Mouse (Mus musculus): Measurements from ENCODE around the gene Cyp2s1. TPM values are rescaled to one million over a fixed set of nuclear protein-coding genes. Genes with fewer than 3 reads are reported as not detected.

Cyp2s1 gene
- polyA plus RNA-seq, 1 experiment from 2014 or later, result 1.9 TPM

DNA sequence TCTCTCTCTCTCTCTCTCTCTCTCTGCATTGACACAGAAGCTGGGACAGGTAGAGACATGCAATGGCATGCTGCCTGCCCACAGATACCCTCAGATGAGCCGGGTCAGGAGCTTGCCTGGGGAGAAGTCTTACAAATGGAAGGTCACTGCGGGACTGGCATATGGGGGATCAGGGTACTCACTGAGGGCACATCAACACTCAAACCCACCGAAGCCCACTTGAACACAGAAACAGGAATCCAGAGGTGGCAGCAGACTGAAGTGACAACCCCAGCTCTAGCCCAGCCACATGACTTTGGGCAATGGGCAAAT, 27.6 kb downstream of the Cyp2s1 start:
- 33% methylated on average over 3 of the region's 3 CpGs for WGBS
- DNase-seq (ENCODE audit: low spot score) (peak; percentile 37), ATAC-seq (ENCODE audit: insufficient number of reproducible peaks, low FRiP score, low TSS enrichment, low read depth) (no peak; the same call in 1 of the 2 replicates)
- Histone ChIP-seq H3K27ac (replicated peaks; ENCODE audit: low read depth, low read length) (no peak overlapping the region), H3K4me1 (ENCODE audit: control insufficient read depth, insufficient read depth, low read length) (0 out of 2 replicates have a peak, but pooled peaks cover 17% of the 10 kb centered on the region), H3K9me3 (ENCODE audit: control insufficient read depth, low read length) (no peaks in the 10 kb centered on the region), H3K27me3 (ENCODE audit: control insufficient read depth, insufficient read depth, low read length) (no peaks in the 10 kb centered on the region), H3K4me2 (ENCODE audit: low read depth, severe bottlenecking) (peak overlapping the region; percentile 90), H3K4me3 (ENCODE audit: low read depth, low read length) (peak overlapping the region; percentile 60; the same call in 1 of the 2 replicates), H3K36me3 (ENCODE audit: control insufficient read depth, insufficient read depth, low read length) (no peaks in the 10 kb centered on the region), H3K9ac (ENCODE audit: low read length) (peak overlapping the region; percentile 71; the same call in 1 of the 2 replicates)

DNA sequence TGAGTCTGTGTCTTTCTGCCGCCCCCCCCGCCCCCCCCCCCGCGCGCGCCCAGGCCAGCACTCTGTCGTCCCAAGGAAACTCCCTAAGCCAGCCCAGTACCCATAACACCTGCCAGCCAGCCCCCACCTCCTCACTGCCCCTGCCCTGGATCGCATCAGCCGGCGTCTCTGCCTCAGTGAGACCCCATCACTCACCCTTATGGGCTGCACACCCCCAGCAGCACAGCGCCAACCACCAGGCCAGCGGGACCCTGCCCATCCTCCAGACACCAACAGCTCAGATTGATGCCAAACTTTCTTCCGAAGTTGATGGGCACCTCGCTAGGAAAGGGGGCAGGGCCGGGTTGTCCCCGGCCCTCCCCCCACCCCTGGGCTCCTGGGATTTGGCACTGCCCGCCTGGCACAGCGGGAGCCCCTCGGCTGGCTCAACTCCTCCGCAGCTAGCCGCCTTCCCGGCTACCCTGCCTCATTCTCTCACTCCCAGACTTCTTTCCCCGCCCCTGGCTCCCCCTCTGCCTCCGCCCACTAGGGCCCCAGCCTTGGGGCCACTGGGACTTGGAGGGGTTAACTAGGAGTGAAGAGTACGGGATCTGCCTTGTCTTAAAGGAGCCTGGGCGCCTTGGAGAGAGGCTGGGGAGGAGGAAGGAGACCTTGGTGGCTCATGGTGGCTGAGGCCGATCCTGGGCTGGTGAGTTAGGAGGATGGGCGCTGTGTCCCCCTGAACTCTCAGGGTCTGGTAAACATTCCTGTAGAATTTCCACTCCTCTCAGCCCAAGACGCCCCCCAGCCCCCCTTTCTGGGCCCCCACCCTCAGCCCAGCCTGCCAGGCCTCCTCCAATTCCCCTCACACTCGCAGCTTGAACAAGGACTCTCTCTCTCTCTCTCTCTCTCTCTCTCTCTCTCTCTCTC, 28.2 kb downstream of the Cyp2s1 start, which contains the start of gene Axl:
TSS of gene Axl (minus strand) at position 486 of the 909 bp plus-strand sequence.
- Histone ChIP-seq H3K4me3 (ENCODE audit: low read depth, low read length) (peak within 1 kb of the TSS; percentile 60), H3K27ac (replicated peaks; ENCODE audit: low read depth, low read length) (peak within 1 kb of the TSS; percentile 36; the same call in 1 of the 2 replicates), H3K9me3 (ENCODE audit: control insufficient read depth, low read length) (no peaks in the 10 kb centered on the region), H3K9ac (ENCODE audit: low read length) (peak within 1 kb of the TSS; percentile 71), H3K27me3 (ENCODE audit: control insufficient read depth, insufficient read depth, low read length) (no peaks in the 10 kb centered on the region), H3K4me1 (ENCODE audit: control insufficient read depth, insufficient read depth, low read length) (0 out of 2 replicates have a peak, but pooled peaks cover 17% of the 10 kb centered on the region), H3K4me2 (ENCODE audit: low read depth, severe bottlenecking) (peak within 1 kb of the TSS; percentile 90), H3K36me3 (ENCODE audit: control insufficient read depth, insufficient read depth, low read length) (no peaks in the 10 kb centered on the region)
- peak; percentile 91 for ATAC-seq (ENCODE audit: insufficient number of reproducible peaks, low FRiP score, low TSS enrichment, low read depth)
- WGBS, result under 1% methylated on average over 26 of the region's 30 CpGs
- DNase-seq (ENCODE audit: low spot score), result peak; percentile 85

DNA sequence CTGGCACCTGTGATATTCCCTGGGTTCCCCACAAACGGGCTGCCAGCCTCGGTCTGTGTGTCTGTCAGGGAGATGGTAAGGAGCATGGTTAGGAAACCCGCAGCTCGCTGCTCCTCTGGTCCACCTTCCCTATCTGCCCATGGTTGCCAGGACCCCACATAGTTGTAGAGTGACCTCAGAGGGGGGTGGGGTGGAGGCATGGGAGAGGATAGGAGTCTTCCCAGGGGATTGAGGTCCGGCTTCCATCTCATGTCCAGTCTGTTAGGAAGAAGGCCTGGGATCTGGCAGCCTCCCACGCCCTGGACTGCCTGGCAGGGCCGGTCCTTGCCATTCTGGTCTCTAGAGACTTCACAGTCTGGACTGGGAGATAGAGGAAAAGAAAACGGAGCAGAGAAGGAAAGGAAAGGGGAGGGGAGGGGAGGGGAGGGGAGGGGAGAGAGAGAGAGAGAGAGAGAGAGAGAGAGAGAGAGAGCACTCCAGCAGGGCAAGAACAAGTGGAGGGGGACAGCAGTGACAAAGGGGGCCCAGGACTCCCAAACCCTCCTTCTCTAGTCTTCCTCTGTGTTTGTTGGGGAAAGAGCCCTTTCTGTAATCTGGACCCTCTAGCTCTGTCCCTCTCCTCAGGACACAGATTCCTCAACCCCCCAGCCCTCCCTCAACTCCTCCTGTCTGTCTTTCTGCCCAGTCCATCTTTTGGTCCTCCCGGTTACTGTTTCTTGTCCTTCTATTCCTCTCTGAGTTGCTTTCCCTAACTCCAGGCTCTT, 29.1 kb downstream of the Cyp2s1 start:
- no peaks in the 10 kb centered on the region for H3K9me3 ChIP-seq (ENCODE audit: control insufficient read depth, low read length)
- peaks cover 17% of the 10 kb centered on the region; the same call in 1 of the 2 replicates for H3K4me1 ChIP-seq (ENCODE audit: control insufficient read depth, insufficient read depth, low read length)
- H3K4me2 ChIP-seq (ENCODE audit: low read depth, severe bottlenecking), result peak overlapping the region; percentile 90
- H3K4me3 ChIP-seq (ENCODE audit: low read depth, low read length), result peak overlapping the region; percentile 60
- H3K9ac ChIP-seq (ENCODE audit: low read length), result peak overlapping the region; percentile 71; the same call in 1 of the 2 replicates
- ATAC-seq (ENCODE audit: insufficient number of reproducible peaks, low FRiP score, low TSS enrichment, low read depth) (0 out of 2 replicates have a peak, but pooled peaks have one; percentile 11), DNase-seq (ENCODE audit: low spot score) (no peak)
- H3K27me3 ChIP-seq (ENCODE audit: control insufficient read depth, insufficient read depth, low read length), result no peaks in the 10 kb centered on the region
- no peaks in the 10 kb centered on the region for H3K36me3 ChIP-seq (ENCODE audit: control insufficient read depth, insufficient read depth, low read length)
- 32% methylated on average over 9 of the region's 9 CpGs for WGBS
- no peak overlapping the region for H3K27ac ChIP-seq (replicated peaks; ENCODE audit: low read depth, low read length)

DNA sequence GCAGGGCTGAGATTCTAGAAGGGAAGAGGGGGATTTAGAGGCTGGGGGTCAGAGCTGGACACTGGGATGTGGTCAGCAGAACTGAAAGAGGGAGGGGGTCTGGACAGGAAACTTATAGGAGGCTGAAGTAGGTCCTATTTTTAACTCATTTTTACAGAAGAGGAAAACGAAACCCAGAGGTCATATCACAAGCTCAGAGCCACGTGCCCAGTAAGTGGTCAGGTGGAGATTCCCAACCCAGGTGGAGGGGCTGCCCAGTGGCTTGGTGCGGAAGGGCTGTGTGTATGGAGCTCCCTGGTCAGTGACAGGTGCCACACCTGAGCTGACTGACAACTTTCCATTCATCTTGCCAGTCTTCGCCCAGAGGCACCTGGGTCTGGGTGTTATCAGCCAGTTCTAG, 29.7 kb downstream of the Cyp2s1 start:
- H3K4me1 ChIP-seq (ENCODE audit: control insufficient read depth, insufficient read depth, low read length), result peaks cover 21% of the 10 kb centered on the region
- H3K4me3 ChIP-seq (ENCODE audit: low read depth, low read length), result no peak overlapping the region
- no peaks in the 10 kb centered on the region for H3K36me3 ChIP-seq (ENCODE audit: control insufficient read depth, insufficient read depth, low read length)
- H3K27ac ChIP-seq (replicated peaks; ENCODE audit: low read depth, low read length), result no peak overlapping the region
- WGBS, result 71% methylated on average over 4 of the region's 4 CpGs
- DNase-seq (ENCODE audit: low spot score) (no peak), ATAC-seq (ENCODE audit: insufficient number of reproducible peaks, low FRiP score, low TSS enrichment, low read depth) (no peak)
- no peaks in the 10 kb centered on the region for H3K27me3 ChIP-seq (ENCODE audit: control insufficient read depth, insufficient read depth, low read length)
- no peak overlapping the region for H3K9ac ChIP-seq (ENCODE audit: low read length)
- no peaks in the 10 kb centered on the region for H3K9me3 ChIP-seq (ENCODE audit: control insufficient read depth, low read length)
- peak overlapping the region; percentile 90; the same call in 1 of the 2 replicates for H3K4me2 ChIP-seq (ENCODE audit: low read depth, severe bottlenecking)

DNA sequence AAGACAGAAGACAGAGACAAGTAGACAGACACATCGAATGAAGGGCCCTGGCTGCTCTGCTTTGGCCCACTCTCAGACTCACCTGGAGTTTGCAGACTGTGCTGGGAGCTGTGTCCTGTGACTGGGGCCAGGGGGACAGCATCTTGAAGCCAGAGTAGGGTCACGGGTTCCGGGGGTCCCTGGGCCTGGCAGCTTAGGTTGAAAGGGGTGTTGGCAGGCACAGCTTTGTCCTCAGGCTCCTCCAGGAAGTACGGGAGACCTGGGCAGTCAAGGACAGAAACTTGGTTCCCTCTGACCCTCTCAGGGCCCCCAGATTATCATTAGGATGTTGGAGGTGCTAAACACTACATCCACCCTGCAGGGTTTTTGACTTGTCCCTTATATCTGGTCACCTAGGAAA, 31.0 kb downstream of the Cyp2s1 start:
- H3K27me3 ChIP-seq (ENCODE audit: control insufficient read depth, insufficient read depth, low read length), result no peaks in the 10 kb centered on the region
- no peaks in the 10 kb centered on the region for H3K36me3 ChIP-seq (ENCODE audit: control insufficient read depth, insufficient read depth, low read length)
- H3K4me1 ChIP-seq (ENCODE audit: control insufficient read depth, insufficient read depth, low read length), result peaks cover 29% of the 10 kb centered on the region
- DNase-seq (ENCODE audit: low spot score) (no peak), ATAC-seq (ENCODE audit: insufficient number of reproducible peaks, low FRiP score, low TSS enrichment, low read depth) (no peak)
- no peak overlapping the region for H3K27ac ChIP-seq (replicated peaks; ENCODE audit: low read depth, low read length)
- no peak overlapping the region for H3K4me2 ChIP-seq (ENCODE audit: low read depth, severe bottlenecking)
- WGBS, result 65% methylated on average over 4 of the region's 4 CpGs
- H3K4me3 ChIP-seq (ENCODE audit: low read depth, low read length), result no peak overlapping the region
- no peaks in the 10 kb centered on the region for H3K9me3 ChIP-seq (ENCODE audit: control insufficient read depth, low read length)
- H3K9ac ChIP-seq (ENCODE audit: low read length), result no peak overlapping the region

DNA sequence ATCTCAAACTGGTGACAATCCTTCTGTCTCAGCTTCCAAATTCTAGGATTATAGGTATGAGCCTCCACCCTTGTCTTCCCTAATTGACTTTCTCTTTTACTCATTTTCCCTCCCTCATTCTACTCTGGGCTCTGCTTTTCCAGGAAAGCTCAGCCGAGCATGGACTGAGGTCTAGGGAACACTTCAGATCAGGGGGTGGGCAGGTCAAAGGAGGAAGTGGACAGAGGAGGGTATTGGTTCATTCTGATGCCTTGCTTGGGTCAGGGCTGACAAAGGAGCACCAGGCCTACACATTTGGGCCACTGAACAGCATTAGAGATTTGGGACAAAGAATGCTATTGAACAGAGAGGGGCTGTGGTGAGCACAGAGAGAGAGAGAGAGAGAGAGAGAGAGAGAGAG, 31.9 kb downstream of the Cyp2s1 start:
- Histone ChIP-seq H3K9me3 (ENCODE audit: control insufficient read depth, low read length) (no peaks in the 10 kb centered on the region), H3K9ac (ENCODE audit: low read length) (no peak overlapping the region), H3K4me2 (ENCODE audit: low read depth, severe bottlenecking) (no peak overlapping the region), H3K4me1 (ENCODE audit: control insufficient read depth, insufficient read depth, low read length) (peaks cover 29% of the 10 kb centered on the region), H3K4me3 (ENCODE audit: low read depth, low read length) (no peak overlapping the region), H3K36me3 (ENCODE audit: control insufficient read depth, insufficient read depth, low read length) (no peaks in the 10 kb centered on the region), H3K27me3 (ENCODE audit: control insufficient read depth, insufficient read depth, low read length) (no peaks in the 10 kb centered on the region), H3K27ac (replicated peaks; ENCODE audit: low read depth, low read length) (no peak overlapping the region)
- no peak for ATAC-seq (ENCODE audit: insufficient number of reproducible peaks, low FRiP score, low TSS enrichment, low read depth)
- DNase-seq (ENCODE audit: low spot score), result no peak
- WGBS, result 67% methylated on average over 1 of the region's 1 CpGs

DNA sequence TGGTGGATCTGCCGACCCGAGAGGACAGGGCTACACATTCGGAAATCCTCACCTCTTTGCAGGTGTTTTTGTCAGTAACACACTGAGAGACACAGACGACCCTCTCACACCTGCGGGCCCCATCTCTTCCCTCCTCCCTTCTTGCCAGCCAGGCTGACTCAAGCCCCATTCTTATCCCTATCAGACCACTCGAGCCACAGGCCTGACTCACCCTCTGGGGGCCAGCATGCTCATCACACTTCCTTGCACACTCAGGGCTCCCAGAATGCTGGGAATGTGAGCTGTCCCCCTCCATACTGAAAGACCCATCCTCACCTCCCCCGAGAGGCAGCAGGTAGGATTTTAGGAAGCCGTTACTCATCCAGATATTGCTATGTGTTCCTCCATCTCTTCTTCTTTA, 33.0 kb downstream of the Cyp2s1 start:
- Histone ChIP-seq H3K27me3 (ENCODE audit: control insufficient read depth, insufficient read depth, low read length) (no peaks in the 10 kb centered on the region), H3K4me2 (ENCODE audit: low read depth, severe bottlenecking) (no peak overlapping the region), H3K36me3 (ENCODE audit: control insufficient read depth, insufficient read depth, low read length) (no peaks in the 10 kb centered on the region), H3K9me3 (ENCODE audit: control insufficient read depth, low read length) (no peaks in the 10 kb centered on the region), H3K9ac (ENCODE audit: low read length) (no peak overlapping the region), H3K4me1 (ENCODE audit: control insufficient read depth, insufficient read depth, low read length) (peaks cover 22% of the 10 kb centered on the region), H3K27ac (replicated peaks; ENCODE audit: low read depth, low read length) (no peak overlapping the region), H3K4me3 (ENCODE audit: low read depth, low read length) (no peak overlapping the region)
- WGBS, result 61% methylated on average over 8 of the region's 8 CpGs
- DNase-seq (ENCODE audit: low spot score) (no peak), ATAC-seq (ENCODE audit: insufficient number of reproducible peaks, low FRiP score, low TSS enrichment, low read depth) (no peak)

DNA sequence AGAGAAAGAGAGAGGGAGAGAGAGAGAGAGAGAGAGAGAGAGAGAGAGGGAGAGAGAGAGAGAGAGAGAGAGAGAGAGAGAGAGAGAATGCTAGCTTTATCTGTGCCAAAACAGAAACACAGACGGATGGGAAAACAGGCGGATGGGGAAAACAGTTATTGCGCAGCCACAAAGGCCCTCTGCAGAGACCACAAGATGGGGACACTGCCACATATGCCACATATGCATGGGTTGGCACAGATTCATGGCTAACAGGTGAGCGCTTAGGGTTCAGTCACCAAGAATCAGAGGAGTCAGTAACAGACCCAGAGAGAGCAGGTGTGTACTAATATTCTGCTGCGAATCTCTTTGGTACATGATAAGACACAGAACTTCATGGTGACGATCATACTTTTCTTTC, 34.0 kb downstream of the Cyp2s1 start:
- no peak overlapping the region for H3K27ac ChIP-seq (replicated peaks; ENCODE audit: low read depth, low read length)
- WGBS, result 82% methylated on average over 6 of the region's 6 CpGs

More for the DNA sequence above, 34.0 kb downstream of the Cyp2s1 start:
- H3K9ac ChIP-seq (ENCODE audit: low read length), result no peak overlapping the region
- H3K36me3 ChIP-seq (ENCODE audit: control insufficient read depth, insufficient read depth, low read length), result peaks cover under 1% of the 10 kb centered on the region; the same call in 1 of the 2 replicates
- no peak overlapping the region for H3K4me2 ChIP-seq (ENCODE audit: low read depth, severe bottlenecking)
- DNase-seq (ENCODE audit: low spot score) (no peak), ATAC-seq (ENCODE audit: insufficient number of reproducible peaks, low FRiP score, low TSS enrichment, low read depth) (no peak)
- no peak overlapping the region for H3K4me3 ChIP-seq (ENCODE audit: low read depth, low read length)
- no peaks in the 10 kb centered on the region for H3K27me3 ChIP-seq (ENCODE audit: control insufficient read depth, insufficient read depth, low read length)
- peaks cover 22% of the 10 kb centered on the region for H3K4me1 ChIP-seq (ENCODE audit: control insufficient read depth, insufficient read depth, low read length)
- H3K9me3 ChIP-seq (ENCODE audit: control insufficient read depth, low read length), result no peaks in the 10 kb centered on the region
